ENCODE assay signal across 14 mouse cellular contexts in genomic region chr14:62177509-62177908, GRCm38 (mm10).
DNase-seq lines count a peak whose midpoint lies in the region; ATAC-seq and TF ChIP-seq lines count a peak whose summit lies in the region.
"Had no signal": no experiment of that assay in that cellular context is flagged by ENCODE, and none has a peak within 500 bp of the region (broad histone marks: within the 10 kb centered on the region; RNA-seq: fewer than 3 reads in every experiment).

No protein-coding gene starts in this region.

- H3K36me3 ChIP-seq in heart, embryonic 10.5 days, result no peaks in the 10 kb centered on the region
- H3K36me3 ChIP-seq in forebrain, postnatal 0 days (ENCODE audit: insufficient read depth), result no peaks in the 10 kb centered on the region
- no peaks in the 10 kb centered on the region for H3K36me3 ChIP-seq in kidney, adult 2 months (ENCODE audit: control insufficient read depth, insufficient read depth, low read length)
- H3K36me3 ChIP-seq: embryonic facial prominence, embryonic 13.5 days; limb, embryonic 13.5 days had no signal

- no peak overlapping the region for H3K4me2 ChIP-seq in forebrain, postnatal 0 days (ENCODE audit: low read depth)
- H3K4me2 ChIP-seq: embryonic facial prominence, embryonic 13.5 days; forebrain, embryonic 13.5 days; limb, embryonic 13.5 days had no signal

- no peak for TF ChIP-seq POLR2A in kidney, adult 2 months (IDR thresholded peaks at IDR 0.05; ENCODE audit: low read depth, low read length)

- peaks cover 31% of the 10 kb centered on the region for H3K4me1 ChIP-seq in heart, embryonic 10.5 days
- H3K4me1 ChIP-seq in forebrain, postnatal 0 days (ENCODE audit: insufficient read depth), result peaks cover 6% of the 10 kb centered on the region; the same call in 1 of the 2 replicates
- no peaks in the 10 kb centered on the region for H3K4me1 ChIP-seq in kidney, adult 2 months (ENCODE audit: control insufficient read depth, insufficient read depth, low read length)

- peak; percentile 66 to 74 for DNase-seq in heart, adult 18-20 months
- DNase-seq in heart, embryonic 10.5 days (ENCODE audit: low spot score), result no peak
- DNase-seq in 3T3-L1 (ENCODE audit: low read depth, low spot score), result peak; percentile 10
- DNase-seq in gastrocnemius, adult 18-20 months (ENCODE audit: low spot score), result peak; percentile 81
- peak; percentile 52 for DNase-seq in heart, postnatal 25 days (ENCODE audit: low spot score)
- no peak for DNase-seq in right cerebral cortex, postnatal 10 days (ENCODE audit: low spot score in 2 of 2)
- DNase-seq in forebrain, postnatal 0 days, result no peak
- DNase-seq in kidney, adult 2 months, result no peak
- DNase-seq: adrenal gland, postnatal 25 days; right cerebral cortex, postnatal 14 days had no signal

- 70% methylated on average over 5 of the region's 5 CpGs for WGBS in heart, embryonic 10.5 days
- 87% methylated on average over 5 of the region's 5 CpGs for WGBS in forebrain, postnatal 0 days
- 88% methylated on average over 5 of the region's 5 CpGs for WGBS in kidney, adult 2 months

- H3K4me3 ChIP-seq in heart, embryonic 10.5 days, result no peak overlapping the region
- H3K4me3 ChIP-seq in forebrain, postnatal 0 days (ENCODE audit: low read depth, low read length), result no peak overlapping the region
- H3K4me3 ChIP-seq in kidney, adult 2 months (ENCODE audit: insufficient read depth, low read depth, low read length), result no peak overlapping the region
- H3K4me3 ChIP-seq: embryonic facial prominence, embryonic 13.5 days; forebrain, embryonic 13.5 days; limb, embryonic 13.5 days had no signal

- intact Hi-C loops in heart, postnatal 25 days (cut with DNase I), result loop anchor here (10.0 kb wide), 2 partner anchors 493 to 843 kb away; no protein-coding TSS in a partner anchor

- no peak overlapping the region for H3K9ac ChIP-seq in forebrain, postnatal 0 days
- H3K9ac ChIP-seq: embryonic facial prominence, embryonic 13.5 days; forebrain, embryonic 13.5 days; limb, embryonic 13.5 days had no signal

- H3K27ac ChIP-seq in heart, embryonic 10.5 days, result no peak overlapping the region
- no peak overlapping the region for H3K27ac ChIP-seq in forebrain, postnatal 0 days (ENCODE audit: low read depth, low read length)
- H3K27ac ChIP-seq in kidney, adult 2 months (ENCODE audit: insufficient read depth, low read depth, low read length), result no peak overlapping the region
- H3K27ac ChIP-seq: embryonic facial prominence, embryonic 13.5 days; forebrain, embryonic 13.5 days; limb, embryonic 13.5 days had no signal

- no peak for TF ChIP-seq CTCF in forebrain, postnatal 0 days (IDR thresholded peaks at IDR 0.05; ENCODE audit: low read depth)
- no peak for TF ChIP-seq CTCF in kidney, adult 2 months (conservative IDR thresholded peaks at IDR 0.05; ENCODE audit: insufficient read depth, insufficient read length, low read depth, low read length)

- H3K9me3 ChIP-seq in heart, embryonic 10.5 days, result no peaks in the 10 kb centered on the region
- no peaks in the 10 kb centered on the region for H3K9me3 ChIP-seq in forebrain, postnatal 0 days (ENCODE audit: low read length)
- H3K9me3 ChIP-seq: embryonic facial prominence, embryonic 13.5 days; forebrain, embryonic 13.5 days; limb, embryonic 13.5 days had no signal

- ATAC-seq in forebrain, postnatal 0 days, result no peak
- ATAC-seq: forebrain, embryonic 13.5 days; intestine, embryonic 16.5 days had no signal

- H3K27me3 ChIP-seq in heart, embryonic 10.5 days (ENCODE audit: insufficient read depth, poor library complexity, severe bottlenecking), result no peaks in the 10 kb centered on the region
- no peaks in the 10 kb centered on the region for H3K27me3 ChIP-seq in forebrain, postnatal 0 days (ENCODE audit: insufficient read depth, low read length)
- H3K27me3 ChIP-seq in kidney, adult 2 months (replicated peaks; ENCODE audit: control insufficient read depth, insufficient read depth, low read length), result no peaks in the 10 kb centered on the region
- H3K27me3 ChIP-seq: embryonic facial prominence, embryonic 13.5 days; forebrain, embryonic 13.5 days; limb, embryonic 13.5 days had no signal

Comparison
In these comparisons a context has a peak if more than half of its experiments do, and no peak if none do; other contexts are left out.
1. DNase-seq: peak in heart, adult 18-20 months (2 of 2), 3T3-L1 (single experiment), gastrocnemius, adult 18-20 months (single experiment) and heart, postnatal 25 days (single experiment); none in heart, embryonic 10.5 days (single experiment), right cerebral cortex, postnatal 10 days (0 of 2), forebrain, postnatal 0 days (single experiment) and kidney, adult 2 months (single experiment).